Mouse (Mus musculus) adrenal gland, postnatal 36 days (tissue): ENCODE results near the gene Mrpl14. TPM values are rescaled to one million over a fixed set of nuclear protein-coding genes. Genes with fewer than 3 reads are reported as not detected.

Source experiments
- total RNA-seq, 2 experiments: library from RNA; stranded (reverse); gene quantifications; 2 replicates each; pipeline ENCODE4 v1.2.3; 2021

The Mrpl14 gene
- total RNA-seq, 2 experiments from 2014 or later: 115 to 118 TPM

Other genes starting within 250 kb of the Mrpl14 start
- gene Spats1, start 210.9 kb upstream of the Mrpl14 start, total RNA-seq: not detected
- gene Aars2, start 179.5 kb upstream of the Mrpl14 start, total RNA-seq: 10 to 100 TPM; 16.8 to 17.4 TPM
- not detected for gene Tcte1, start 162.9 kb upstream of the Mrpl14 start, total RNA-seq
- under 1 TPM; 0.13 to 0.23 TPM for gene Tmem151b, start 136.6 kb upstream of the Mrpl14 start, total RNA-seq
- gene Nfkbie, start 130.6 kb upstream of the Mrpl14 start, total RNA-seq: 1 to 10 TPM; 3.7 TPM
- 10 to 100 TPM; 43.4 to 75.9 TPM for gene Slc35b2, start 122.4 kb upstream of the Mrpl14 start, total RNA-seq
- gene Hsp90ab1, start 113.1 kb upstream of the Mrpl14 start, total RNA-seq: 1,000 to 10,000 TPM; 1,888 to 2,360 TPM
- gene Slc29a1, start 86.7 kb upstream of the Mrpl14 start, total RNA-seq: 100 to 1,000 TPM; 132 to 137 TPM
- gene Mymx, start 84.2 kb upstream of the Mrpl14 start, total RNA-seq: not detected
- gene Capn11, start 27.0 kb upstream of the Mrpl14 start, total RNA-seq: not detected
- 10 to 100 TPM; 40.0 to 45.2 TPM for gene Tmem63b, start 583 bp downstream of the Mrpl14 start, total RNA-seq
- not detected for gene 1600014C23Rik, start 47.5 kb downstream of the Mrpl14 start, total RNA-seq